Mouse (Mus musculus): ENCODE measurements at regions not wholly inside any gene's neighbourhood (a gene's known extent, or its start where the extent isn't known, plus 50 kb on each side); places are given as distances from the start of the nearest gene placed in this dataset.

DNA sequence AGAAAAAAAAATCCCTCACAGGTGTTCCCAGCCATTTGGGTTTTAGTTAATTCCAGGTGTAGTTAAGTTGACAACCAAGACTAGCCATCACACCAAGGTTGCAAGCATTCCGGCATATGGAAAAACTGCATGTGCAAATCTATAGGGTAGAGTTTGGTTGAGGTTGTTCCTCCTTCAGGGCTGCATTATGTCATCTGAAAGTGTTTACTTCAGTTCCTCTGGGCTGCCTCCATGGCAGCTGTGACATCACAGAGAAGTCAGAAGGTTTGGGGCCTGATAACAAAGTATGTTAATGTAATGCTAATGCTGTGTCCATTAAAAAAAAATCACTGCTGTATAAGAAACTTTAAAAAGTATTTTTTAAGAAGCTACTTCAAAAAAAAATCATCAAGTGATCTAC lies 70.8 kb downstream of the Kcnrg start:
- TF ChIP-seq CTCF (IDR thresholded peaks at IDR 0.05; ENCODE audit: borderline replicate concordance, extremely low read depth, insufficient read depth, insufficient read length) (no peak), POLR2A (IDR thresholded peaks at IDR 0.05; ENCODE audit: borderline replicate concordance, extremely low read depth, insufficient read depth, insufficient read length, poor library complexity, severe bottlenecking) (no peak)

All from brain, embryonic 14.5 days (tissue).